Mouse (Mus musculus) cerebellum, postnatal 4 days (tissue): ENCODE results near the gene Atg9b.

Experiments
- DNase-seq, 2 experiments: peaks; one replicate each; pipeline ENCODE4 v3.0.0; 2022; ENCODE audit warnings: low spot score in 2 of 2, mixed read lengths in 1 of 2

The Atg9b gene

GRCm38 (mm10) chr5:24391864-24392263 is at the start of gene Atg9b:
Atg9b (minus strand) TSS chr5:24392143.
- no peak for DNase-seq

- no peak for DNase-seq
Observed at GRCm38 (mm10) chr5:24441187-24441586, 49.2 kb upstream of the Atg9b start.

- no peak for DNase-seq
Observed at GRCm38 (mm10) chr5:24433993-24434392, 42.0 kb upstream of the Atg9b start.

GRCm38 (mm10) chr5:24428596-24428995 is 36.7 kb upstream of the Atg9b start:
- DNase-seq, result no peak

- DNase-seq, result no peak
Observed at GRCm38 (mm10) chr5:24427981-24428402, 36.0 kb upstream of the Atg9b start.

GRCm38 (mm10) chr5:24427285-24427633 is 35.3 kb upstream of the Atg9b start:
- DNase-seq, result no peak

GRCm38 (mm10) chr5:24426556-24427284 is 34.8 kb upstream of the Atg9b start:
- no peak for DNase-seq

- DNase-seq, result no peak
Observed at GRCm38 (mm10) chr5:24426037-24426432, 34.1 kb upstream of the Atg9b start.

GRCm38 (mm10) chr5:24425421-24426036 is 33.6 kb upstream of the Atg9b start:
- peak in 1 of 2 experiments; percentile 41 for DNase-seq

GRCm38 (mm10) chr5:24424861-24425411 is 33.0 kb upstream of the Atg9b start:
- peak in 1 of 2 experiments; percentile 78 for DNase-seq

- no peak for DNase-seq
Observed at GRCm38 (mm10) chr5:24424004-24424781, 32.2 kb upstream of the Atg9b start.

GRCm38 (mm10) chr5:24423129-24424003 is 31.4 kb upstream of the Atg9b start, which contains the start of the genes Cdk5 and Slc4a2:
Cdk5 (minus strand) TSS chr5:24423530.
Slc4a2 (plus strand) TSS chr5:24423837.
- peak; percentile 86 to 96 for DNase-seq

- no peak for DNase-seq
Observed at GRCm38 (mm10) chr5:24420381-24420780, 28.4 kb upstream of the Atg9b start.

GRCm38 (mm10) chr5:24417587-24417986 is 25.6 kb upstream of the Atg9b start:
- DNase-seq, result no peak

GRCm38 (mm10) chr5:24416222-24416736 is 24.3 kb upstream of the Atg9b start:
- DNase-seq, result peak in 1 of 2 experiments; percentile 67

GRCm38 (mm10) chr5:24413938-24414337 is 22.0 kb upstream of the Atg9b start:
- no peak for DNase-seq

GRCm38 (mm10) chr5:24413042-24413693 is 21.2 kb upstream of the Atg9b start, which contains the start of gene Asic3:
Asic3 (plus strand) TSS chr5:24413392.
- DNase-seq, result no peak

- no peak for DNase-seq
Observed at GRCm38 (mm10) chr5:24412063-24412462, 20.1 kb upstream of the Atg9b start.

- no peak for DNase-seq
Observed at GRCm38 (mm10) chr5:24409466-24409865, 17.5 kb upstream of the Atg9b start.

GRCm38 (mm10) chr5:24408651-24409050 is 16.7 kb upstream of the Atg9b start:
- DNase-seq, result no peak
